Mouse (Mus musculus) retina, embryonic 14.5 days (tissue): Measurements from ENCODE around the gene Ush2a.
A peak's percentile ranks its signal among the peaks of the same experiment; 100 is the strongest.

Experiments used
- DNase-seq: peaks from one replicate; pipeline ENCODE4 v3.0.0-alpha.2; 2015; ENCODE audit warnings: low spot score

Ush2a gene

DNA sequence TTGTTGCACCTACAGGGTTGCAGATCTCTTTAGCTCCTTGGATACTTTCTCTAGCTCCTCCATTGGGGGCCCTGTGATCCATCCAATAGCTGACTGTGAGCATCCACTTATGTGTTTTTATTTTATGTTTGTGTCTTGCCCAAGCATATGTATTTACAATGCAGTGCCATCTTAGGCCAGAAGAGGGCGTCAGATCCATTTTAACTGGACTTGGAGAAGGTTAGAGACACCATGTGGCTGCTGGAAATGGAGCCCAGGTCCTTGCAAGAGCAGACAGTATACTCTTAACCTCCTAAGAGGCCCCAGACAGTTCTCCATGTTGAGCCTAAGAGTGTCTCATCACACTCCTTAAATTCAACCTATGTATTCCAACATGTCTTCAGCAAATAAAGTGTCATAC lies 281.5 kb downstream of the Ush2a start:
- no peak for DNase-seq

DNA sequence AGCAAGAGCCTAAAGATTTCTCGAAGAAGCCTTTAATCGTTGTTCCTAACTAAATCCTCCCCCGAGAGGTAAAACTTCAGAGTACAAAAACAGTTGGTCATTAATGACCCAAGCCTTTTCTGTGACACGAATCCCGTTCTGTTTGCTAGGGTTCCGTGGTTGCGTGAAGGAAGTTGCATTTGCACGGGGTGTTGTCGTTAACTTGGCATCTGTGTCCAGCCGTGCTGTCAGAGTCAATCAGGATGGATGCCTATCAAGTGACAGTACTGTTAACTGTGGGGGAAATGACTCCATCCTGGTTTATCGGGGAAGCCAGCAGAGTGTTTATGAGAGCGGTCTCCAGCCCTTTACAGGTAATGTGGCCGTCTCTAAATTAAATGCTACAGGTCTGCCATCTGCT lies 287.9 kb downstream of the Ush2a start:
- peak; percentile 56 for DNase-seq

DNA sequence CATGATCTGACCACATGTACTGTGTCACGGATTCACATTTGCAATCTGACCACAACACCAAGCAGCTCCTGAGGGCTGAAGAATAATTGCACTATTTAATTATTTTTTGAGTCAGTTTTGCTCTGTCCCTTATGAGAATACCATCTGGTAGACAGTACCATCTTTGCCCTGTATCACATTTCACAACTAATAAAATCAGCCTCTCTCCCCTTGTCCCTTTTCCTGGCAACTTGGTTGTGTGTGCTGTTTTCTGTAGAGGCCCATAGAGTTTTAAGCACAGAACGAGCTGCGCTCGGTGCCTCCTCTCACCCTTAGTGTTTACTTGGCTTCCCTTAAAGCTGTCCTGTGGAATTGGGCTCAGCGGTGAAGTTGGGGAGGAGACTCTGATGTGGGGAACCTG lies 290.0 kb downstream of the Ush2a start:
- DNase-seq = no peak

DNA sequence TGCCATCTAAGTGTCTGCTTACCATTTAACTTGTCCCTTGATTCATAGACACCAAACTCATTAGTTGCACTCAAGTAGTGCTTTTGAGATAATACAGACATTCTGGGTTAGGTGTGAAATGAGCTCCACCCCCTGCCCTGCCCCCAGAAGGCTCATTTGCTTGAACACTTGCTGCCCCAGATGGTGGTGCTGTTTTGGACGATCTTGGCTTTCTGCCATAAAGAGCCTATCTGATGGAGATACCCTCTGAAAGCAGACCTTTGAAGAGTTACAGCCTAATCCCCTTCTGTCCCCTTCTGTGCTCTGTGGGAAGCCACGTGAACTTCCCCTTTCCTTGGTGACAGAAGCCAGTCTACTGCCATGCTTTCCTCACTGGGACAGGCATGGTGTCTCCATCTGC lies 297.1 kb downstream of the Ush2a start:
- no peak for DNase-seq

DNA sequence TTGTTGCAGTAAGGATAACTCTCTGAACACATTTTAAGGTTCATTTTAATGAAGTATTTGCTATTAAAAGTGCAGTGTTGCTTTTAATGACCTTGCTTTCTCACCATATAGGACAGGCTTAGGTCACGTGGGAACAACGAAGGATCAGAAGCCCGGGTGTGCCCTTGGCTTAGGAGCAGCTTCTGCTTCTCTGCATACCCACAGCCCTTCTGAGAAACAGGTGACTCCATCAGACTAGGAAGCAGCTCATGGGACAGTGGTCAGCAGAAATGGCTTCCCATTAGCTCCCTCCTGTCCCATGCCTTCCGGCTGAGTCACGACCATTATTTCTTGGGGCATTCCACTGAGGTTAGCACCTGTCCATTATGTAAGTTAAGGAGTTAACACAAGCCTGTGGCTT lies 304.4 kb downstream of the Ush2a start:
- no peak for DNase-seq

DNA sequence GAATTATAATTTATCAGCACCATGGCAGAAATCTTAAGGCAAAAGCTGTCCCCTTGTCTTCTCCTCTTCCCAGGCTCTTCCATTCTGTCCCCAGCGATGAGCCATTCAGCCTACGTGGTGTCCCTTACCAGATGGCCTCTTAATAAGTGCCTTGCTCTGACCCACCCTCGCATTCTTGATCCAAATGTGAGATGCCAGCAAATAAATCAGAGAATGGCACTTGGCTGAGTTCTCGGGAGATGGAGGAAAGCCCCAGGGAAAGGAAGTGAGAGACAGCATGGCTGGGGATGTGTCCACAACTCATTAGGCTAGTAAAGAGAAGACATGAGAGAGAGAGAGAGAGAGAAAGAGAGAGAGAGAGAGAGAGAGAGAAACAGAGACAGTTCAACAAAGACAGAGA lies 305.7 kb downstream of the Ush2a start:
- no peak for DNase-seq

DNA sequence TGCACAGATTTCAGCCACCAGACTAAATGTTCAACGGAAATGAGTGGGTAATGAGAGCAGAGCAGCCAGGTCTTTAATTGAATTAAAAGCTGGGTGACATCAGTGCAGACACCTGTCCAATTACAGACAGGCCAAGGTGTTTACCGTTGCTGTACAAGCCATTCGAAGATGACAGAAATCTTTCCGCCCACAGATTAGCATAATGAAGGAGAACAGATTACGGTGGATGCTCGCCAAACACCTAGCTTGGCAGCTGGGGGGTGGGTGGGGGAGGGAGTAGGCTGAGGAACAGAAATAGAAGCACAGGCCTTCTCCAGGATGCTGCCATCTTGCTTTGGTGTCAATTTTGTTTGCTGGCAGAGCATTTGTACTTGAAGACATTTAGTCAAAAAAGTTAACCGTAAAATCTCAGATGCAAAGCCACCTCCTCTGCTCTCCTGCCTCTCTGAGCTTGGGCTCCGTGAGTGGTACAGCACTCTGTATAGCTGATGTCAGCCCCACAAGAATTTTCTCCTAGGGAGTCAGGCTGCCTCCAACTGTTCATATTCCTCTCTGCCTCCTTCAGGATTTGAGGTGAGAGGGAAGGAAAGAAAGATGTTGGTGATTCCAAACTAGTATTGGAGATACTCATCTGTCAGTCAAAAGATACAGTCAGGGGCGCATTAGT lies 306.6 kb downstream of the Ush2a start:
- DNase-seq = no peak

DNA sequence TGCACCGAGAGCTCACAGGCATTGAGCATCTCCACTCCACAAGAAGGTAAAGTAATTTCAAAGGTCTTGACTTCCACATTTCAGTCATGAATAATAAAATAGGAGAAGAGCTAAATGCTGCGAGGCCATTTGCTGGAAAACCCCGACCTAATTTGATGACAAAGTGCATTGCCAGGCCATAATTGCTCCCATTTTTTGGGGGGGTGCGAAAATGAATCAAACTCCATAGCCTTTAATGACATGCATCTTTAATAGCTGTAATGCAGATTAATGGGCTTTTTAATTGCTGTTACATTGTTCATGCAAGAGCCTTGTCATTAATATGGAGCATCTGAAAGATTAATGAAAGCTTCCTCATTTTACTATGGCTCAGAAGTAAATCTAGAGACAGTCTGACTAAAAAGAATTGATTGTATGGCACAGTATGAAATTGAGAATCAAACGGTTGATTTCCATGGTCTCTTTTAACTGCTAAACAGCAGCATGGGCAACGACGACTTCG lies 314.5 kb downstream of the Ush2a start:
- DNase-seq = peak; percentile 24

DNA sequence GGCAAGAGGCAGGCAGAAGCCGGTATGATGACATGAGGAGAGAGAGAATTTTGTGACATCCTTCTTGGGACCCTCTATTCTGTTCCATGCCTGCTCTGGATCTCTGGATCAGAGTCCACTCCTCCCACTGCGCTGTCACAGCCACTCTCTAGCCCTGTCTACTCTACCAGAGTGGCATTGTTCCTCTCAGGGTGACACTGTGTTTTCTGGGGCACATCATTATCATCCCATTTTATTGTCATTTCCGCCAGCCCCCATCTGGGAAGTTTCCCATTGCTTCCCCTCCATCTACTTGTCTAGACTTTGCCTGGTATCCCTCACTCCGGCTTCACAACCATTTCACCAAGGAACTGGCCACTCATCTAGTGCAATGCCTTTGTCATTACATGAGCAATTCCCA lies 315.6 kb downstream of the Ush2a start:
- DNase-seq = peak; percentile 37

DNA sequence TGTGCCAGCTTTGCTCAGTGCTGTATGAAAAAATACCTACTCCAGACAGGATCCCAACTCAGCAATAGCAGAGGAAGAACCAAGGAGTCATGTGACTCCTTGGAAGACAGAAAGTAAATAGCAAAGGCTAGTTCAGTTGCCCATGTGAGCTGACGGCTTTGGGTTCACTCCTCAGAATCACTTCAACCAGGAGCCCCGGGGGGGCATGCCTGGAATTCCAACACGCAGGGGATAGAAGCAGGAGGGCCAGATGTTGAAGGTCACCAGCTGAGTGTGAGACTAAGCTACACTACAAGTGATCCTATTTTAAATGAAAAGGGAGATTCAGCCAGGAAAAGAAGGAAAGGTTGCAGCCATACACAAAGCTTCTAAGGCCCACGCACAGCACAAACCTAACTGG lies 319.3 kb downstream of the Ush2a start:
- DNase-seq = no peak

DNA sequence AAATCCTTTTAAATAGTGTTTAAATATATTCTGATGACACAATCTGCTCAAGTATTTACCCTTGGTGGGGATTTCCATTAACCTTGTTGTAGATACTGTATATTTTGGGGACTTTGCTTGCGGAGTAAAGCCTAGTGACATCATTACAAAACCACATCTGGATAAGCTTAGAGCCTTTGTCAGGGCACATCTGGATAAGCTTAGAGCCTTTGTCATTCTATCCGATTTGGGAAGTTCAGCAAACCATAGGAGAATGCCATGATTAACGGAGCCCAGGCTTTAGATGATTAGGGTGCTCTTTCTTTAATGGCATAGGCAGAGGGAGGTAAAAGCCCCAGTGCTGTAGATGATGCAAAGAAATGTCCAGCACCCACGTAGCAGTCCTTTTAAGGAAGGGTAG lies 333.4 kb downstream of the Ush2a start:
- no peak for DNase-seq

DNA sequence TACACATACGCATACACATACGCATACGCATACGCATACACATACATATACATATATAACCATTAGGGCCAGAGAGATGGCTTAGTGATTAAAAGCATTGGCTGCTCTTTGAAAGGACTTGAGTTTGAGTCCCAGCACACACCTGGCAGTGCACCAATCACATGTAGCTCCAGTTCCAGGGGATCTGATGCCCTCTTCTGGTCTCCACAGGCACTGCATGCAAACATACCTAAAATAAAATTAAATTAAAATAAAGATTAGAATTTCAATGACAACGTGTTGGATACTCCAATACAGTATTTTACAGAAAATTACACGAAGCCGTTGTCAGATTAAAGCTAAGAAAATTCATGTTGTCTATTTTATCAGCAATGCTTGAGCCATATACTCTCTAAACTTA lies 336.2 kb downstream of the Ush2a start:
- DNase-seq = no peak

DNA sequence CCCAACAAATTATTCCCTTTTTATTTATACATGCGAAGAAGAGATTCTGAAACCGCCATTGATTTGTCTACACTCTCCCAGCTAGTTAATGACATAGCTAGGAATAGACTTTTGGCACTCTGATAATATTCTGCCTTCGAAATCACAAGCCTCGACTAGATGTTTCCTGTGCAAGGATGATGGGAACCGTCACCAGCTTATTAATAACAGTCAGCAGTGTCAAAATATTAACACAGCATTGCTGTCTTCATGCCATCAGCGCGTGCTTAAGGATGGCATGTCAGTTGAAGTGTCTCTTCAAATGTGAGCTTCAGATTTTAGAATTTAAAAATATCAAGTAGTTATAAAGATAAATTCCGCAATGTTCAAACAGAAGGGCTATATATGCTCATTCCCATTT lies 337.3 kb downstream of the Ush2a start:
- DNase-seq = no peak

DNA sequence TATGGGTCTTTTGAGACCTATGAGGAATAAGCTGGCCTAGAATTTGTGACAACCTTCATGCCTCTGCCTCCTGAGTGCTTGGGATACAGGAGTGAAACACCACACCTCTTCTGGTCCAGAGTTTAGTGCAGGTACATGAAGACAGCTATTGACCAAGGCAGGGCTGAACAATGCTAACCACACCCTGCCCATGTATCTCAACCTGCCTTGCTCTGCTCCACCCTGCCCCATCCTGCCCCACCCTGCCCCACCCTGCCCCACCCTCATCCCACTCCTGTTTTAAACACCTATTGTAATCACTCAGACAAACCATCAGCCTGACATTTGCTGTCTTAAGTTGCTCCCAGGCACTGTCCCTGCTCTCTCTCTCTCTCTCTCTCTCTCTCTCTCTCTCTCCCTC lies 344.6 kb downstream of the Ush2a start:
- DNase-seq = no peak

DNA sequence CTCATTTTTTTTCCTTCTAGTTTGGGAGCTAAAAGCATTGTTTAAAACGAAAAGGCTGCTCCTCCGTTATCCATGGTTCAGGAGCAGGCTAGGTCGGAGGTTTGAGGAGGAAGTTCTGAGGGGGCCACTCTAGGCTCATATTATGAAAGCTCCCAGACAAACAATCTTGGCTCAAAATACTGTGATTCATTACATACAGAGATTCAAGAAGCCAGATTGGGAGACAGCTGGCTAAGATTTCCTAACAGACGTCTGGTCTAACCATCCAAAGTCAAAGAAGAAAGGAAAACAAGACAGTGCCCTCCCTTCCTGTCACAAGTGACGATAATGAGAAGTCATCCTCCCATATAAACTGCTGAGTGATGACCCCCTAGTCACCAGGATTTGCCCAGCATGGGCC lies 354.7 kb downstream of the Ush2a start:
- DNase-seq = no peak

DNA sequence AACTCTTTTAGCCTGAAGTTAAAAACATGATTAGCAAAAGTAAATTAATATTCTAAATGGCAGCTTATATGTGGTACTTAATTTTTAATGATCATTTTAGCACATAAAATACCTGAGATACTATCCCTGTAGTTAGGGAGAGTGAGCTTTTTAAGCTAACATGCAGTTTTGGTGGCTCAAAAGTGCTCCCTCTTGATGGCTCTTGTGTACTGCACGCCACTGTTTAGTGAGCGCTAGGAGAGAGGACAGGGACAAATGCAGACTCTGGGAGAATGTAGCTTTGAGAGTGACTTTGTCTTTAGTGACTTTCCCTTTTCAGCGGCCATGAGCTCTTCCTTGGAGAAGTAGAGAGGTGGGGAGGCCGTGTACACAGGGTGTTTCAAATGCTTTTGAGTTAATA lies 371.9 kb downstream of the Ush2a start:
- peak; percentile 72 for DNase-seq

DNA sequence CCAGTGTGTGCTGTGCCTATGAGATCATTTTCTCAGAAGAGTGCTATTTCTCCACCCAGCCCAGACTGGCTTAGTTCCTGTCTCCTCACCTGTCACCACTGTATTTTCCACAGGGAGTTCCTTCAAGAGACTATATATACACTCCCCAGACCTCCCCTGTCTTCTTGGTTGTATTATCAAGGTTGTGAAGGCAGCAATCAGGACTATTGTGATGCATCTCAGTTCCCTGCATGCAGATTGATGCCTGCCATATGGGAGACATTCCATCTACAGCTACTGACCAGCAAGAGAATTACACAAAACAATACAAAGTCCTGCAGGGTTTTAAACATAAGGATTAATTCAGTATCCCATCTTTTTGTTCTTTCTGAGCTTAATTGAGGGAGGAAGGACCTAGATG lies 377.8 kb downstream of the Ush2a start:
- no peak for DNase-seq

DNA sequence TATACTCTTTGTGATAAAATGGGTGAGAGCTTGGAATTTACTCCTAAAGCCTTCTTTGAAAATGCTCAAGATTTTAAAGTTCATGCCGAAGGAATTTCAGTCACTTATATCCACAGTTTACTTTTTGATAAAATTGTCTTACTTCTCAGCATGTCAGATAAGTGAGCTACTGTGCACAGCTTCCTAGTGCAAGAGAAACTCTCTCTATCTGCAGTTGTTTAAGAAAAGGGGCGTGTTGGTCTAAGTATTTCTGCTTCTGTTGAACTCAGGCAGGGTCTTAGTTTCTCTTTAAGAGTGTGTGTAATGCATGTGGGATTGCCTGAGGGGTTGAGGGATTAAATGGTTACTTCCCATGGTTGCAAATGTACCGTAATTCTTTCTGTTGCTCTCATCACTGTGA lies 381.3 kb downstream of the Ush2a start:
- no peak for DNase-seq

DNA sequence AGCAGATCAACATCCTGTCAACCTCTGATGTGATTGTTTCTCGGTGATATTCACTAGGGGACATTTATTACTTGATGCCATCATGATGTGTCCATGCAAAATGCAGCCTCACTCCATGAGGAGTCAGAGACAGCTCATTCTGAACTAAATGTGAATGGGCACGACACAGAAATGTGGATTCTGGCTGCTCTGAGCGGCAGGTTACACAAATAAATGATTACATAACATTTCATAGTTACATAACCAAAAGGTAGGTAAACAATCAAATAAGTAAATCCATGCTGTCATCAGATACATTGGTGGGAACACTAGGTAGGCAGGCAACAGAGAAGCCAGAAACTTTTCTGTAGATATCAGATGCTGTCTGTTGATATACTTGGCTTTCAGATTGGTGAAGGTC lies 391.2 kb downstream of the Ush2a start:
- no peak for DNase-seq

DNA sequence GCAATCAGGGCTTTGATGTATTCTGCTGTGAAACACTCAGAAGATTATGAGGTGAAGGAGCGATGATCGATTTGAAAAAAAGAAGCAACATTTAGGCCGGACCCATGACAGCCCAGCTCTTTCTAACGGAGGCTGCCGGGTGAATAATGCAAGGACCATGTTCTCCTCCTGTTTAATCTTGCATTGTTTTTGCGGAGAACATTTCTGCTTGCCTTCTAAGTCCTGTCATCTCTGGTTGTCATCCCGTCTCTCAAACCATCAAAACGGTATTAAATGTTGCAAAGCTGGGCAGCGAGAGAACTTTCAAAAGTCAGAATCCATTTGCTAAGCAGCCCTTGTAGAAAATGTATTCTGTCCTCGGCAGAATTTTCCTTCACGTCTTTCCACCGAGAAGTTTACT lies 394.3 kb downstream of the Ush2a start:
- DNase-seq = no peak

DNA sequence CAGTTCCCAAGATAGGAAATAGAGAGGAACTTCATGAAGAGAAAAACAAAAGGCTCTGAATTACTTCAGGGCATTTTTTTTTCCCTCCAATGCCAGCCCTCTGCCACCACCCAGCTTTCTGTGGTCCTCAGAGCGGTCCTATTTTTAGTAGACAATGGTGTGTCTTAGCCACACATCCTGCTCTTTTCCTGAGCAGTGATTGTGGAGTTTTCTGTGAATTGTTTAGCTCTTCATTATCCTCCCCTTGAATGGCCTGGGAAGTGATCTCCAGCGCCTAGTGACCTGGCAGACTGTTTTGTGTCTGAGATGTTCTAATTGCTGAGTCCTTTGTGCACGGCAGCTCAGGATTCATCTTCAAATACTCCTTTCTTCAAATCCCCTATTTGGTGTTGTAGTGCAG lies 397.3 kb downstream of the Ush2a start:
- peak; percentile 41 for DNase-seq

DNA sequence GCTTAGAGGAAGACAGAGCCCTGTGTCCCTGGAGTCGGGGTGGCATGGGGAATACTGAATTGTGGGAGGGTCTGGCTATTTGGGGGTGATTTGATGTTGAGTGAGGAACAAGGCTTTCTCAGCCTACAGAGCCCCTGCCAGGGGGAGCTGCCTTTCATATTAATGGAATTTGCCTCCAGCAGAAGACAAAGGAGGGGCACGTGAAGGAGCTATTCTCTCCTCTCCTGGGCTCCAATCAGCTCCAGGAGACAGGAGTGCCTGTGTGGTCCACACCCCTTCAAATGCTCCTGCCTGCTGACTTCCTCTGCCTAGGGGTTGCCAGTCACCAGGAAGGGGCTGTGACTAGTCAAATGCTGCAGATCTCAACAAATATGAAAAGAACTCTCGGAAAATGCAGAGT lies 398.5 kb downstream of the Ush2a start:
- peak; percentile 59 for DNase-seq

DNA sequence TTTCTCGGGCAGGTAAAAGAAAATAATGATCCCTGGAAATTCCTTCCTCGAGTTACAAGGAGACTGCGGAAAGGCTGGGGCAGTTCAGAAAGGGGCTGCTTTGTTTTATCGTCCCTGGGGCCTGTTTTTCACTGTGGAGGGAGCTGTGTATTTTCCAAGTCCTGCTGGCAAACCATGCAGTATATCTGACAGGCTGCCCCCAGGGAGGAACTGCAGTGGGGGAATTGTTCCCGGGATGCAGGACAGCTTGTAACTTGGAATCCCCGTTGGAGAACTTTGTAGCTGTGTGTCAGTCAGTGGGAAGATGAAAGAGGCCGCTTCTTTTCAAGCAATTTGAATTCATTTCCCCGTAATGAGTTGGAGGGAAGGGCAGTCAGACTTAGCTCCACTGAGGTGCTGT lies 399.1 kb downstream of the Ush2a start:
- peak; percentile 30 for DNase-seq

DNA sequence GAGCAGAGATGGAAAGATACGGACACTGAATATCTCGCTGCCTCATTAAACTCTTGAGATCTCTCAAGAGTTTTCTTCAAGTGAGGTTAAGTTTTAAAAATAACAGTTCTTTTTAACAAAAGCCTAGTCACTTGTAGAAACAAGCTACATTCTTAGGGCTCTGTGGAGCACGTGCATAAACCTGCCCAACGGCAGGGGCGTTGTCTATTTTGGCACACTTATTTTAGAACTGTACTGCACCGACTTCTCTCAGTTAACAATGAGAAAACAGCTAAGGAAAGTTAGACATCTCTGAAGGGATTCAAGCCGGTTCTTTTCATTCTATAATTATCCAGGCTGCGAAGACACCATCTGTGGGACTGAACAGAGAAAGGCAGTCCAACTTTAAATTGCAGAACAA lies 405.6 kb downstream of the Ush2a start:
- no peak for DNase-seq

DNA sequence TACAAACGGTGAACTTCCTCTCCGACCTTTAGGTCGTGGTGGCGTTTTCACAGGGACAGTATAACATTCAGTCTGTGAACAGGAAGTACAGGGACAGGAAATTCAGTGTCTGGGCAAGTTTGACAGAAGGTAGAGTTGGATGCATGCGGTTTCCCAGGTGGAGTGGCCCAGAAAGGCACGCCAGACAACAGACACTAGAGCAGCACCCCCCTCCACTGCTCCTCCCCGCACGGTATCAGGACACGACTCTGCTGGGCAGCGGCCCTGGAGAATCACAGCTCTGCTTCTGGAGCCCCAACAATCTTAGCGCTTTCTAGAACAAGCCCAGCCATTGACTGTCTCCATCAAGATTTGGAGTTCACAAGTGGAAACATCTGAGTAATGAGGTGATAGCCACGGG lies 406.7 kb downstream of the Ush2a start:
- no peak for DNase-seq
